Mouse (Mus musculus): ENCODE data around the gene H2afv. TPM values are rescaled to one million over a fixed set of nuclear protein-coding genes. Genes with fewer than 3 reads are reported as not detected.

The H2afv gene
- polyA plus RNA-seq, 1 experiment from 2014 or later, result 596 TPM

- no peak overlapping the region for H3K9ac ChIP-seq (replicated peaks; ENCODE audit: low read length)
- 55% methylated on average over 5 of the region's 5 CpGs for WGBS
Measured at GRCm38 (mm10) chr11:6410050-6410602, 34.1 kb downstream of the H2afv start.

GRCm38 (mm10) chr11:6407162-6407621 lies 37.1 kb downstream of the H2afv start:
- no peaks in the 10 kb centered on the region for H3K27me3 ChIP-seq (ENCODE audit: insufficient read depth, low read length)
- no peaks in the 10 kb centered on the region for H3K9me3 ChIP-seq (ENCODE audit: low read length)
- no peak overlapping the region for H3K9ac ChIP-seq (replicated peaks; ENCODE audit: low read length)
- no peak overlapping the region for H3K4me3 ChIP-seq (ENCODE audit: low read length)
- peaks cover 37% of the 10 kb centered on the region for H3K36me3 ChIP-seq (ENCODE audit: insufficient read depth, low read length)
- peaks cover 30% of the 10 kb centered on the region for H3K4me1 ChIP-seq (ENCODE audit: insufficient read depth, low read length)
- no peak for ATAC-seq (ENCODE audit: low FRiP score, low TSS enrichment)
- 63% methylated on average over 3 of the region's 3 CpGs for WGBS
- H3K4me2 ChIP-seq (replicated peaks; ENCODE audit: low read depth, low read length), result 0 out of 2 replicates have a peak overlapping the region, but pooled peaks have one; percentile 36
- peak overlapping the region; percentile 86 for H3K27ac ChIP-seq (ENCODE audit: low read length)

More at GRCm38 (mm10) chr11:6410050-6410602, 34.1 kb downstream of the H2afv start:
- Histone ChIP-seq H3K4me1 (ENCODE audit: insufficient read depth, low read length) (peaks cover 31% of the 10 kb centered on the region), H3K4me2 (replicated peaks; ENCODE audit: low read depth, low read length) (no peak overlapping the region), H3K27ac (ENCODE audit: low read length) (no peak overlapping the region), H3K27me3 (ENCODE audit: insufficient read depth, low read length) (no peaks in the 10 kb centered on the region), H3K9me3 (ENCODE audit: low read length) (no peaks in the 10 kb centered on the region), H3K4me3 (ENCODE audit: low read length) (no peak overlapping the region), H3K36me3 (ENCODE audit: insufficient read depth, low read length) (peaks cover 8% of the 10 kb centered on the region)
- no peak for ATAC-seq (ENCODE audit: low FRiP score, low TSS enrichment)

GRCm38 (mm10) chr11:6406251-6407161 lies 37.7 kb downstream of the H2afv start:
- Histone ChIP-seq H3K36me3 (ENCODE audit: insufficient read depth, low read length) (peaks cover 44% of the 10 kb centered on the region), H3K4me1 (ENCODE audit: insufficient read depth, low read length) (peaks cover 30% of the 10 kb centered on the region), H3K27me3 (ENCODE audit: insufficient read depth, low read length) (no peaks in the 10 kb centered on the region), H3K9ac (replicated peaks; ENCODE audit: low read length) (peak overlapping the region; percentile 12; the same call in 1 of the 2 replicates), H3K27ac (ENCODE audit: low read length) (peak overlapping the region; percentile 86), H3K9me3 (ENCODE audit: low read length) (no peaks in the 10 kb centered on the region), H3K4me2 (replicated peaks; ENCODE audit: low read depth, low read length) (peak overlapping the region; percentile 36), H3K4me3 (ENCODE audit: low read length) (no peak overlapping the region)
- 17% methylated on average over 14 of the region's 14 CpGs for WGBS
- peak; percentile 85 for ATAC-seq (ENCODE audit: low FRiP score, low TSS enrichment)

- peaks cover 53% of the 10 kb centered on the region for H3K36me3 ChIP-seq (ENCODE audit: insufficient read depth, low read length)
- H3K4me3 ChIP-seq (ENCODE audit: low read length), result no peak overlapping the region
- H3K27me3 ChIP-seq (ENCODE audit: insufficient read depth, low read length), result no peaks in the 10 kb centered on the region
- H3K4me2 ChIP-seq (replicated peaks; ENCODE audit: low read depth, low read length), result no peak overlapping the region
- 28% methylated on average over 3 of the region's 4 CpGs for WGBS
- no peaks in the 10 kb centered on the region for H3K9me3 ChIP-seq (ENCODE audit: low read length)
- H3K4me1 ChIP-seq (ENCODE audit: insufficient read depth, low read length), result peaks cover 30% of the 10 kb centered on the region
- H3K9ac ChIP-seq (replicated peaks; ENCODE audit: low read length), result peak overlapping the region; percentile 44
- ATAC-seq (ENCODE audit: low FRiP score, low TSS enrichment), result peak; percentile 39
- peak overlapping the region; percentile 86 for H3K27ac ChIP-seq (ENCODE audit: low read length)
Measured at GRCm38 (mm10) chr11:6405591-6406081, 38.6 kb downstream of the H2afv start.

GRCm38 (mm10) chr11:6404699-6405566 lies 39.3 kb downstream of the H2afv start:
- Histone ChIP-seq H3K27ac (ENCODE audit: low read length) (peak overlapping the region; percentile 86), H3K36me3 (ENCODE audit: insufficient read depth, low read length) (peaks cover 59% of the 10 kb centered on the region), H3K9me3 (ENCODE audit: low read length) (no peaks in the 10 kb centered on the region), H3K4me1 (ENCODE audit: insufficient read depth, low read length) (peaks cover 30% of the 10 kb centered on the region), H3K9ac (replicated peaks; ENCODE audit: low read length) (peak overlapping the region; percentile 44), H3K27me3 (ENCODE audit: insufficient read depth, low read length) (no peaks in the 10 kb centered on the region), H3K4me2 (replicated peaks; ENCODE audit: low read depth, low read length) (no peak overlapping the region), H3K4me3 (ENCODE audit: low read length) (no peak overlapping the region)
- peak; percentile 3; the same call in 1 of the 2 replicates for ATAC-seq (ENCODE audit: low FRiP score, low TSS enrichment)
- 80% methylated on average over 9 of the region's 9 CpGs for WGBS

- Histone ChIP-seq H3K36me3 (ENCODE audit: insufficient read depth, low read length) (peaks cover 68% of the 10 kb centered on the region), H3K9ac (replicated peaks; ENCODE audit: low read length) (0 out of 2 replicates have a peak overlapping the region, but pooled peaks have one; percentile 6), H3K4me2 (replicated peaks; ENCODE audit: low read depth, low read length) (no peak overlapping the region), H3K4me1 (ENCODE audit: insufficient read depth, low read length) (peaks cover 30% of the 10 kb centered on the region), H3K9me3 (ENCODE audit: low read length) (no peaks in the 10 kb centered on the region), H3K27ac (ENCODE audit: low read length) (no peak overlapping the region), H3K27me3 (ENCODE audit: insufficient read depth, low read length) (no peaks in the 10 kb centered on the region), H3K4me3 (ENCODE audit: low read length) (no peak overlapping the region)
- no peak for ATAC-seq (ENCODE audit: low FRiP score, low TSS enrichment)
- 92% methylated on average over 5 of the region's 5 CpGs for WGBS
Measured at GRCm38 (mm10) chr11:6403830-6404405, 40.3 kb downstream of the H2afv start.

GRCm38 (mm10) chr11:6402515-6403510 lies 41.4 kb downstream of the H2afv start:
- ATAC-seq (ENCODE audit: low FRiP score, low TSS enrichment), result no peak
- H3K27me3 ChIP-seq (ENCODE audit: insufficient read depth, low read length), result no peaks in the 10 kb centered on the region
- no peak overlapping the region for H3K4me2 ChIP-seq (replicated peaks; ENCODE audit: low read depth, low read length)
- H3K4me3 ChIP-seq (ENCODE audit: low read length), result no peak overlapping the region
- no peak overlapping the region for H3K27ac ChIP-seq (ENCODE audit: low read length)
- H3K4me1 ChIP-seq (ENCODE audit: insufficient read depth, low read length), result peaks cover 30% of the 10 kb centered on the region
- H3K9ac ChIP-seq (replicated peaks; ENCODE audit: low read length), result no peak overlapping the region
- no peaks in the 10 kb centered on the region for H3K9me3 ChIP-seq (ENCODE audit: low read length)
- WGBS, result 88% methylated on average over 19 of the region's 19 CpGs
- H3K36me3 ChIP-seq (ENCODE audit: insufficient read depth, low read length), result peaks cover 77% of the 10 kb centered on the region

- no peak overlapping the region for H3K9ac ChIP-seq (replicated peaks; ENCODE audit: low read length)
- no peak overlapping the region for H3K27ac ChIP-seq (ENCODE audit: low read length)
- H3K4me3 ChIP-seq (ENCODE audit: low read length), result no peak overlapping the region
- ATAC-seq (ENCODE audit: low FRiP score, low TSS enrichment), result no peak
- H3K9me3 ChIP-seq (ENCODE audit: low read length), result no peaks in the 10 kb centered on the region
- WGBS, result 92% methylated on average over 10 of the region's 10 CpGs
- H3K36me3 ChIP-seq (ENCODE audit: insufficient read depth, low read length), result peaks cover 70% of the 10 kb centered on the region
- no peaks in the 10 kb centered on the region for H3K4me1 ChIP-seq (ENCODE audit: insufficient read depth, low read length)
- no peak overlapping the region for H3K4me2 ChIP-seq (replicated peaks; ENCODE audit: low read depth, low read length)
- H3K27me3 ChIP-seq (ENCODE audit: insufficient read depth, low read length), result no peaks in the 10 kb centered on the region
Measured at GRCm38 (mm10) chr11:6398141-6398540, 46.1 kb downstream of the H2afv start.

Measured in kidney, embryonic 16.5 days (tissue).